Mouse (Mus musculus) cerebellum, adult 18-20 months (tissue): ENCODE data around the gene Gm10642.

Source experiments
- DNase-seq, 2 experiments: peaks; one replicate each; pipeline ENCODE4 v3.0.0; 2021

Gene Gm10642

GRCm38 (mm10) chr9:70656130-70657007 is at the start of gene Gm10642:
TSS of gene Gm10642 (plus strand) at chr9:70656251.
- peak; percentile 73 to 77 for DNase-seq

- no peak for DNase-seq
Observed at GRCm38 (mm10) chr9:70611026-70611673, 44.9 kb upstream of the Gm10642 start.

- peak; percentile 73 to 81 for DNase-seq
Observed at GRCm38 (mm10) chr9:70629711-70630110, 26.3 kb upstream of the Gm10642 start.

- no peak for DNase-seq
Observed at GRCm38 (mm10) chr9:70631665-70632064, 24.4 kb upstream of the Gm10642 start.

GRCm38 (mm10) chr9:70636748-70637147 is 19.3 kb upstream of the Gm10642 start:
- no peak for DNase-seq

- DNase-seq: no peak
Observed at GRCm38 (mm10) chr9:70650260-70650659, 5.8 kb upstream of the Gm10642 start.

GRCm38 (mm10) chr9:70650994-70651393 is 5.1 kb upstream of the Gm10642 start:
- DNase-seq: no peak

- no peak for DNase-seq
Observed at GRCm38 (mm10) chr9:70652221-70652620, 3.8 kb upstream of the Gm10642 start.

GRCm38 (mm10) chr9:70653875-70654274 is 2.2 kb upstream of the Gm10642 start:
- DNase-seq: no peak

GRCm38 (mm10) chr9:70654496-70654895 is 1.6 kb upstream of the Gm10642 start:
- DNase-seq: peak; percentile 60 to 65

GRCm38 (mm10) chr9:70655764-70656129 is 304 bp upstream of the Gm10642 start:
- DNase-seq: no peak

GRCm38 (mm10) chr9:70657013-70657967 is 1.2 kb downstream of the Gm10642 start, which contains the start of gene Mindy2:
TSS of gene Mindy2 (minus strand) at chr9:70657174.
- peak; percentile 100 for DNase-seq

- DNase-seq: no peak
Observed at GRCm38 (mm10) chr9:70658266-70658665, 2.2 kb downstream of the Gm10642 start.

- no peak for DNase-seq
Observed at GRCm38 (mm10) chr9:70664847-70665246, 8.8 kb downstream of the Gm10642 start.

GRCm38 (mm10) chr9:70665372-70666145 is 9.5 kb downstream of the Gm10642 start:
- DNase-seq: peak; percentile 93 to 96

GRCm38 (mm10) chr9:70666811-70667210 is 10.8 kb downstream of the Gm10642 start:
- DNase-seq: no peak

GRCm38 (mm10) chr9:70668048-70668447 is 12.0 kb downstream of the Gm10642 start:
- no peak for DNase-seq

- no peak for DNase-seq
Observed at GRCm38 (mm10) chr9:70669197-70669596, 13.1 kb downstream of the Gm10642 start.

GRCm38 (mm10) chr9:70670381-70670780 is 14.3 kb downstream of the Gm10642 start:
- no peak for DNase-seq

GRCm38 (mm10) chr9:70671278-70671677 is 15.2 kb downstream of the Gm10642 start:
- no peak for DNase-seq

- peak in 1 of 2 experiments; percentile 55 for DNase-seq
Observed at GRCm38 (mm10) chr9:70671772-70672579, 15.9 kb downstream of the Gm10642 start.
